Mouse (Mus musculus) R1 (cell line): ENCODE measurements around the gene Gm20388.

ENCODE experiments used
- DNase-seq: peaks from one replicate; pipeline ENCODE4 v3.0.0-alpha.2; 2018; ENCODE audit warnings: low read depth, low spot score

Gm20388 gene

GRCm38 (mm10) chr8:122376365-122377231 is 2466.0 kb downstream of the Gm20388 start, which contains the start of gene Zc3h18:
Gene Zc3h18 (plus strand): TSS chr8:122376609.
- peak; percentile 97 for DNase-seq

DNA sequence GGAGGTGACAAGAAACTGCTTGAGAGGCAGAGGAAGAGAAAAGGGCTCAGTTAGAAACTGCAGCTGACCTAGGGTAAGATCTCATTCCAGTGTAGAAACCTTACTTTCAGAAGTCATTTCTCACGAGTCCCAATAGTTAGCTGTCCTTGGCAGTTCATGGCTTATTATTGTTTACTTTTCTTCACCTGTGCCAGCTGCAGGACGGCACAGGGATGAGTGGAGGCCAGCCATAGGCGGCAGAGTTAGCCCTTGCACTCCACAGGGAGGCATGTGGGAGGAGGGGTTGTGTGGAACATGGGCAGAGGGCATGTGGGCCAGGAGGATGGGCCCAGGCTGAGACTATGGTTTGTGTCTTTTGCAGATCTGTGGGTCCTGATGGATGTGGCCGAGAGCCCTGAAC is 2472.4 kb downstream of the Gm20388 start:
- DNase-seq: no peak

GRCm38 (mm10) chr8:122389357-122389756 is 2478.7 kb downstream of the Gm20388 start:
- peak; percentile 55 for DNase-seq

- no peak for DNase-seq
Measured at GRCm38 (mm10) chr8:122390758-122391157, 2480.1 kb downstream of the Gm20388 start.

DNA sequence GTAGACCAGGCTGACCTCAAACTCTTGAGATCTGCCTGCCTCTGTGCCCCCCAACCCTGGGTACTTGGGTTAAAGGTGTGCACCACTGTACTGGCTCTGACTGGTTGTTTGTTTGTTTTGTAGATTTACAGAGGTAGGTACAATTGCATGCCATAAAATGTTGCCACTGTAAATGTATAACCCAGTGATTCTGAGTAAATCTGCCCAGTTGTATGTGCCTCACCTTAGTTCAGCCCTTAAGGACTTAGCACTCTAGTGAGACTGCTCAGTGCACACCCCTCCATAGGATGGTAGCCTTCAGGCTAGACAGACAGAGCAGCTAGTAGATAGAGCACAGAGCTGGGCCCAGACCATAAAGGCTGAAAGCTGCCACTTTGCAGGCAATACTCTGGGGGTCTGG is 2483.1 kb downstream of the Gm20388 start:
- no peak for DNase-seq

- DNase-seq: no peak
Measured at GRCm38 (mm10) chr8:122395291-122395690, 2484.7 kb downstream of the Gm20388 start.

DNA sequence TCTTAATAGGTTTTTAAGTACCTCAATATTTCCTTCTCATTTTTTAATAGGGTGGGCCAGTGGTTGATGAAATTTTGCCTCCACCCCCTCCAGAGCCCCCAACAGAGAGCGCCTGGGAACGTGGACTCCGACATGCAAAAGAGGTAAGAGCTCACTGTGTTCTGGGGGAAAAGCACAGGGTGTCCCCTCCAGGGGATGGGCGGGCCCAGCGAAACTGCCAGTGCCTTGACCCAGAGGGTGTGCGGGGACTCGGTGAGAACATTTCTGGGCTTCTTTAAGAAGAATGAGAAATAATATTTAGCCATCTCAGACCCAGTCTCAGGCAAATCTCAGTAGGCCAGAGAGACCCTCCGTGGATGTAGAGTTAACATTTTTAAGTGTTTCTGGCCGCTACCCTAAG is 2487.5 kb downstream of the Gm20388 start:
- no peak for DNase-seq

- no peak for DNase-seq
Measured at GRCm38 (mm10) chr8:122405146-122405805, 2494.6 kb downstream of the Gm20388 start.

DNA sequence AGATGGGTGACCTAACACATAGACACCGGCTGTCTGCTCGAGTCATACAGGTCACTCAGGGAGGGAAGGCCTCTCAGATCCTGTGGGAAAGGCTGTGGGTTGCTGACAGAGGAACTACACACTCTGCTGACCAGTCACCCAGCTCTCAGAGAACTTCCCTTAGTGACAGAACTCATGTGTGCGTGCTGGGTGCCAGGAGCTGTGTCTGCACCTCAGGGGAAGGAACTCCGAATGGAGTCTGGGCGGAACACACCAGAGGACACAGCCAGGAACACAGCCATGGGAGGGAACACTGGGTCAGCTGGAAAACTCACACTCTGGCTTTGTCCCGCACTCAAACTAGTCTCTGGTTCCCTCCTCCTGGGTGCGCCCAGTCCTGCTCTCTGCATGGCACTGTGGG is 2497.0 kb downstream of the Gm20388 start:
- DNase-seq: no peak

GRCm38 (mm10) chr8:122414311-122414710 is 2503.7 kb downstream of the Gm20388 start:
- DNase-seq: peak; percentile 77

DNA sequence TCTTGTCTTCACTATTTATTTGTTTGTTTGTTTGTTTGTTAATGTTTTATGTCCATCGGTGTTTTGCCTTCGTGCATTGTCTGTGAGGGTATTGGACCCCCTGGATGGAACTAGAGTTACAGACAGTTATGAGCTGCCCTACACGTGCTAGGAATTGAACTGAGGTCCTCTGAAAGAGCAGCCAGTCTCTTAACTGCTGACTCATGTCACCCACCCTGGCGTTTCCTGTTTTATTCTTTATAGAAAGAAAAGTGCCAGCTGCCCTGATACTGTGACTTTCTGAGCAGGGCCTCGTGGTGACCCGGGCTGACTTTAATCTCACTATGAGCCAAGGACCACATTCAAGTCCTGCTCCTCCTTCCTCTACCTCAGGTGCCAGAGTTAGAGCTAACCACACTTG is 2504.9 kb downstream of the Gm20388 start:
- no peak for DNase-seq

GRCm38 (mm10) chr8:122419881-122420555 is 2509.4 kb downstream of the Gm20388 start:
- no peak for DNase-seq

DNA sequence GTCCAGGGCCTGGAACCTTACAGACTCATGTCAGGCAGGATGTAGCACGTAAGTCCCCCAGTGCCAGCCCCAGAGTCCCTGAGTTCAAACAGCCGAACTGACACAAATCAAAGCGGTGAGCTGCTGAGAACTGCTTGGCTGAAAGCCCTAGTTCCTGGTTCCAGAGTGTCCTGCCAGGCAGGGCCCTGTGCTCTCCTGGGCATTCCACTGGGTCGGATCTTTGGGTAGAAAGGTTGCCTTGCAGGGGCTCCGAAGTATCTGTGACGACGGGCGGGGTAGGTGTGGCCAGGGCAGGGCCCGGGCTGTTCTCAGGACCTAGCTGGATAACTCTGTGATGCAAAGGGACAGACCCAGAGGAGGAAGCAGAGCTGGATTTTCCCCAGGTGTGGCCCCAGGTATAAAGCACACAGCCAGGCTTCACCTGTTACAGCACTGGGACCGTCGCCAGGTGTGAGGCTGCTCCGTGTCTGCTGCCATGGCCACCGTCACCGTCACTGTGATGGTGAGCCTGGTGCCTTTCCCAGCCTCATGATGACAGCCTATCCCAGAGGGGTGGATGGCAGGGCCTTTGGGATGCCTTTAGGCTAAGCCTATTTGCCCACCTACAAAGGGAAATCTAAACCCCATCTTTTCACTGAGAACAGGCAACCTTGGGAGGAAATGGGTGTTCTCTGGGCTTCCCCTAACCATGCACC is 2510.9 kb downstream of the Gm20388 start, which contains the start of gene Il17c:
TSS of gene Il17c (plus strand) at position 645 of the 695 bp plus-strand sequence.
- DNase-seq: no peak

GRCm38 (mm10) chr8:122423217-122423616 is 2512.6 kb downstream of the Gm20388 start:
- no peak for DNase-seq

DNA sequence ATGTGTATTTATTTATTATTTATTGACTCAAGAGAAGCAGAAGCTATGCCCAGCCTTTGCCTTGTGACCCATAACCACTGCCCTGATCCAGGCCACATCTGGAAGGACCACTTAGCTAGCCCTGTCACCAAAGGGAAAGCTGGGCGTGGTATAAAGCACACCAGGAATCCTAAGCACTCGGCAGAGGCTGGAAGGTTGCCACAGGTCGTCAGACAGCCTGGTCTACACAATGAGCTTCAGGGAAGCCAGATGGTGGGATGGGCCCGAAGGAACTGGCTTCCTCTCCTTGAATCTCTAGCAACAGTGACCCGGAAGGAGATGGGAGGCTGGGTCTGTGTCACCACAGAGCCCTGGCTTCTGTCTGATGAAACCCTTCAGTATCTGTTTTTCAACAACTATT is 2513.0 kb downstream of the Gm20388 start:
- DNase-seq: peak; percentile 77

DNA sequence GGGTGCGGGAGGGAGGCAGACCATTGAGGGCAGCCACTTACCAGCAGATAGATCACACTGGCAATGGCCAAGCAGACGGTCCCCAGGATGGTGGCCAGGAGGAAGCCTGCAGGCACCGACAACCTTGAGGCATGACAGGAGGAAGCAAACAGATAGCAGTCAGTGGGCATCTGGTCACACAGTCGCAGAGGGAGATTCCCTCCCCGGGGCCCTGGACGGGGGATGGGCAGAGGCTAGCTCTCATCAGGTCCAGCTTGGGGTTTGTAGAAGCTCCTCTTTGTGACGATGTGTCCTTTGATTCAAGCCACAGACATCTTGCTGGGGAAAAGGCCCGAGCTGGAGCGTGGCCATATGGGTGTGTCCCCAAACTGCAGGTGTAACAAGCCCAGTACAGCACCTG is 2515.5 kb downstream of the Gm20388 start:
- no peak for DNase-seq

GRCm38 (mm10) chr8:122427607-122428006 is 2517.0 kb downstream of the Gm20388 start:
- DNase-seq: no peak

DNA sequence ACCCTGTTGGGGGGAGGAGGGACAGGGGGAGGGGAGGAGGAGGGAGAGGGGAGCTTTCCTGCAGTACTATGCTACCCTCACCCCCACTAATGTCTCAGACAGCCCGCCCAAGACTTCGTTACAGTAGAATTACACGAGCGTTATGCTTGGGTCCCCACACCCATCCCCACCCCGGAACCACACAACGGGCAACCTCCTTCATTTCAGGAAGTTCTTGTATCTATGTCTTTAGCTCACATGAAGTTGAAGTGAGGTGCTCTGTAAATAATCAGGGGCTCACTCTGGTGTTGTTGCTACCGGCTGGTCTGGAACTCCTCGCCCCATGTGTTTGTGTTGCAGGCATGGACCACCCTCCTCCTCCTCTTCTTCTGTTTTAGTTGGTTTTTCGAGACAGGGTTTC is 2517.5 kb downstream of the Gm20388 start:
- DNase-seq: no peak

- DNase-seq: no peak
Measured at GRCm38 (mm10) chr8:122430058-122430636, 2519.5 kb downstream of the Gm20388 start.

- DNase-seq: no peak
Measured at GRCm38 (mm10) chr8:122430646-122431045, 2520.0 kb downstream of the Gm20388 start.
